Mouse (Mus musculus): Measurements from ENCODE around the gene 3110009E18Rik. TPM values are rescaled to one million over a fixed set of nuclear protein-coding genes. Genes with fewer than 3 reads are reported as not detected.

3110009E18Rik gene
- total and polyA plus RNA-seq, 3 experiments, result 15.1 to 16.5 TPM; not detected in 1

- TF ChIP-seq TBP (IDR thresholded peaks at IDR 0.05; ENCODE audit: low read depth, low read length) (no peak), RCOR1 (IDR thresholded peaks at IDR 0.05; ENCODE audit: low read depth, low read length) (no peak), MYB (IDR thresholded peaks at IDR 0.05; ENCODE audit: low read depth, low read length) (no peak), JUND (IDR thresholded peaks at IDR 0.05; ENCODE audit: low read depth, low read length) (no peak), NELFE (IDR thresholded peaks at IDR 0.05; ENCODE audit: low read depth, low read length) (no peak), ZKSCAN1 (IDR thresholded peaks at IDR 0.05; ENCODE audit: low read depth, low read length) (no peak), CTCF (IDR thresholded peaks at IDR 0.05 in 2 of 3, conservative IDR thresholded peaks at IDR 0.05 in 1 of 3; ENCODE audit: control insufficient read depth in 1 of 3, insufficient read depth in 1 of 3, low read depth in 2 of 3, low read length in 3 of 3, poor library complexity in 1 of 3, severe bottlenecking in 1 of 3) (no peak), HCFC1 (IDR thresholded peaks at IDR 0.05; ENCODE audit: low read depth, low read length) (no peak), MAX (IDR thresholded peaks at IDR 0.05; ENCODE audit: low read length) (no peak), MEF2A (IDR thresholded peaks at IDR 0.05; ENCODE audit: extremely low read depth, insufficient replicate concordance, low read depth, low read length, poor library complexity, severe bottlenecking) (no peak), ZC3H11A (IDR thresholded peaks at IDR 0.05; ENCODE audit: low read depth, low read length) (no peak), CHD1 (IDR thresholded peaks at IDR 0.05; ENCODE audit: low read depth, low read length) (no peak), KAT2A (conservative IDR thresholded peaks at IDR 0.05; ENCODE audit: low read depth, low read length) (no peak), USF1 (IDR thresholded peaks at IDR 0.05; ENCODE audit: low read depth, low read length) (no peak), BHLHE40 (IDR thresholded peaks at IDR 0.05; ENCODE audit: borderline replicate concordance, low read depth, low read length) (no peak), E2F4 (IDR thresholded peaks at IDR 0.05; ENCODE audit: borderline replicate concordance, low read depth, low read length) (no peak), GATA1 (IDR thresholded peaks at IDR 0.05; ENCODE audit: low read depth, low read length) (no peak), ETS1 (IDR thresholded peaks at IDR 0.05; ENCODE audit: low read depth, low read length) (no peak)
- peak; percentile 37 for DNase-seq (ENCODE audit: low read depth, low spot score)
- Histone ChIP-seq H3K4me3 (ENCODE audit: control insufficient read depth in 1 of 2, insufficient read depth in 1 of 2, low read depth in 2 of 2, low read length in 2 of 2) (no peak overlapping the region), H3K4me1 (ENCODE audit: control insufficient read depth in 1 of 2, insufficient read depth in 2 of 2, low read length in 2 of 2) (no peaks in the 10 kb centered on the region), H3K79me2 (ENCODE audit: control insufficient read depth, insufficient read depth, low read length, poor library complexity) (no peaks in the 10 kb centered on the region), H3K9ac (ENCODE audit: control insufficient read depth, low read depth, low read length, poor library complexity, severe bottlenecking) (no peak overlapping the region), H3K9me3 (replicated peaks; ENCODE audit: insufficient read depth, low read length) (no peaks in the 10 kb centered on the region), H3K36me3 (ENCODE audit: control insufficient read depth in 1 of 2, insufficient read depth in 2 of 2, low read length in 2 of 2) (no peaks in the 10 kb centered on the region), H3K27me3 (ENCODE audit: control insufficient read depth in 1 of 2, insufficient read depth in 2 of 2, low read length in 2 of 2) (no peaks in the 10 kb centered on the region), H3K27ac (ENCODE audit: control insufficient read depth, low read depth, low read length) (no peak overlapping the region)
Observed at GRCm38 (mm10) chr1:120174991-120175390, 54.0 kb downstream of the 3110009E18Rik start.

DNA sequence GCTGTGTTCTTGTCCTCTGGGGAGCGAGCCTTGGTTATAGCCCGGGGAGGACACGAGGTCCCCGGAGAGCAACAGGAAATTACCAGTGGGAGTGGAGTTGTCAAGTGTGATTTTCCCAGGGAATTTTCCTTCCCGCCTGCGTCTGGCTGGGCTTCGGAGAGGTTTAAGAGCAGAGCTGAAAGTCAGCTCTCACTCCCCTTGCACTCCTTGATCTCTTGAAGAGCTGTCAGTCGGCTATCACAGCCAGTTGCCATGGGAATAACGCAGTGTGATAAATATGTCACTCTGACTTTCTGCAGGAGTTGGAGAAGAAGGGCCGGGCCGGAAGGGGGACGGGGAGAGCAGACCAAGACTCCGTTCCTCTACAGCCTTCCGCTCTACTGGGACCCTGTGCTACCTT lies 55.3 kb downstream of the 3110009E18Rik start:
- DNase-seq (ENCODE audit: low read depth, low spot score), result no peak
- Histone ChIP-seq H3K9ac (ENCODE audit: control insufficient read depth, low read depth, low read length, poor library complexity, severe bottlenecking) (no peak overlapping the region), H3K79me2 (ENCODE audit: control insufficient read depth, insufficient read depth, low read length, poor library complexity) (no peaks in the 10 kb centered on the region), H3K36me3 (ENCODE audit: control insufficient read depth in 1 of 2, insufficient read depth in 2 of 2, low read length in 2 of 2) (no peaks in the 10 kb centered on the region), H3K9me3 (replicated peaks; ENCODE audit: insufficient read depth, low read length) (no peaks in the 10 kb centered on the region), H3K27ac (ENCODE audit: control insufficient read depth, low read depth, low read length) (no peak overlapping the region), H3K27me3 (ENCODE audit: control insufficient read depth in 1 of 2, insufficient read depth in 2 of 2, low read length in 2 of 2) (no peaks in the 10 kb centered on the region), H3K4me3 (ENCODE audit: control insufficient read depth in 1 of 2, insufficient read depth in 1 of 2, low read depth in 2 of 2, low read length in 2 of 2) (no peak overlapping the region), H3K4me1 (ENCODE audit: control insufficient read depth in 1 of 2, insufficient read depth in 2 of 2, low read length in 2 of 2) (no peaks in the 10 kb centered on the region)
- TF ChIP-seq TBP (IDR thresholded peaks at IDR 0.05; ENCODE audit: low read depth, low read length) (no peak), USF2 (IDR thresholded peaks at IDR 0.05; ENCODE audit: borderline replicate concordance in 1 of 2, insufficient read depth in 1 of 2, low read depth in 1 of 2, low read length in 2 of 2) (no peak), RCOR1 (IDR thresholded peaks at IDR 0.05; ENCODE audit: low read depth, low read length) (no peak), KAT2A (conservative IDR thresholded peaks at IDR 0.05; ENCODE audit: low read depth, low read length) (no peak), MYB (IDR thresholded peaks at IDR 0.05; ENCODE audit: low read depth, low read length) (no peak), ZC3H11A (IDR thresholded peaks at IDR 0.05; ENCODE audit: low read depth, low read length) (no peak), GATA1 (IDR thresholded peaks at IDR 0.05; ENCODE audit: low read depth, low read length) (no peak), ZNF384 (IDR thresholded peaks at IDR 0.05; ENCODE audit: low read depth, low read length) (no peak)
